Mouse (Mus musculus): Measurements from ENCODE around the gene Gadl1. TPM values are rescaled to one million over a fixed set of nuclear protein-coding genes. Genes with fewer than 3 reads are reported as not detected.

Gene Gadl1
- polyA plus RNA-seq, 1 experiment from 2014 or later = 0.30 TPM

DNA sequence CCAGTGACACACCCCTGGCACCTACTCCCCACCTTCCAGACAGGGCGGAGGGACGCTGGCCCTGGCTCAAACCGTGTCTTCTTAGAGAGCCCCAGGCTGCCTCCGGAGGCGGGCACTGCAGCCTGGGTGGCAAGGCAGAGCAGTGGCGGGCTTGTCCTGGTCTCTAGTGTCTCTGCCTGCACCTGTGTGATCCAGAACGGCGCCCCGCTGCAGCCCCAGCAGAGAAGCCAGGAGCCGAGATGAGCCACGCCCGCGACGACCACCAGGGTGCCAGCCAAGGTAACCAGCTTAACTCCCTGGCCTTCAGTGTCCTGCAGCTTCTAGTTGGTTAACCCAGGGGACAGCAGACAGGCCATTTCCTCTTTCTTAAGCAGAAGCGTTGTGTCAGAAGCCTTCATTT lies 930 bp upstream of the Gadl1 start:
- Histone ChIP-seq H3K9ac (no peak overlapping the region), H3K4me2 (peak overlapping the region; percentile 39), H3K4me1 (peaks cover 5% of the 10 kb centered on the region; the same call in 1 of the 2 replicates), H3K9me3 (replicated peaks) (no peaks in the 10 kb centered on the region), H3K27me3 (no peaks in the 10 kb centered on the region), H3K4me3 (replicated peaks) (no peak overlapping the region), H3K27ac (no peak overlapping the region), H3K36me3 (no peaks in the 10 kb centered on the region)
- no peak for ATAC-seq (replicated peaks; ENCODE audit: low FRiP score)
- WGBS = 16% methylated on average over 15 of the region's 15 CpGs

DNA sequence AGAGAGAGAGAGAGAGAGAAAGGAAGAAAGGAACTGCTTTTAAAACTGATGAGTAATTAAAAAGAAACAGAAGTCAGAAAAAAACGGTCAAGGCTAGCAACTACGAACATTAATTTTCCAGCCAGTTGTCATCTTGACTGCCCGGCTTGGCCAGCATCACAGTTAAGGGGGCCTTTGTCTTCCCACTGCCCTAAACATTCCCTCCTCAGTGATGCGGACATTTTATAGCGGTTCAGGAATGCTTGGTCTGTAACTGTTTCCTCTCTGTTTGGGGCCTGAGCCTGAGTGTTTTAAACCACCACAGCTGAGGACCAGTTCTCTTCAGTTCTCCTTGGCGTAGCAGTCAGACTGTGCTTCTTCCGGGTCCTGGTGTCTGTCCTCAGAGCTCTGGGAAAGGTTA lies 4.8 kb downstream of the Gadl1 start:
- WGBS = 23% methylated on average over 7 of the region's 7 CpGs
- Histone ChIP-seq H3K9ac (no peak overlapping the region), H3K4me1 (peaks cover 7% of the 10 kb centered on the region; the same call in 1 of the 2 replicates), H3K4me3 (replicated peaks) (no peak overlapping the region), H3K27ac (0 out of 2 replicates have a peak overlapping the region, but pooled peaks have one; percentile 9), H3K9me3 (replicated peaks) (no peaks in the 10 kb centered on the region), H3K36me3 (no peaks in the 10 kb centered on the region), H3K4me2 (no peak overlapping the region), H3K27me3 (no peaks in the 10 kb centered on the region)
- no peak for ATAC-seq (replicated peaks; ENCODE audit: low FRiP score)

DNA sequence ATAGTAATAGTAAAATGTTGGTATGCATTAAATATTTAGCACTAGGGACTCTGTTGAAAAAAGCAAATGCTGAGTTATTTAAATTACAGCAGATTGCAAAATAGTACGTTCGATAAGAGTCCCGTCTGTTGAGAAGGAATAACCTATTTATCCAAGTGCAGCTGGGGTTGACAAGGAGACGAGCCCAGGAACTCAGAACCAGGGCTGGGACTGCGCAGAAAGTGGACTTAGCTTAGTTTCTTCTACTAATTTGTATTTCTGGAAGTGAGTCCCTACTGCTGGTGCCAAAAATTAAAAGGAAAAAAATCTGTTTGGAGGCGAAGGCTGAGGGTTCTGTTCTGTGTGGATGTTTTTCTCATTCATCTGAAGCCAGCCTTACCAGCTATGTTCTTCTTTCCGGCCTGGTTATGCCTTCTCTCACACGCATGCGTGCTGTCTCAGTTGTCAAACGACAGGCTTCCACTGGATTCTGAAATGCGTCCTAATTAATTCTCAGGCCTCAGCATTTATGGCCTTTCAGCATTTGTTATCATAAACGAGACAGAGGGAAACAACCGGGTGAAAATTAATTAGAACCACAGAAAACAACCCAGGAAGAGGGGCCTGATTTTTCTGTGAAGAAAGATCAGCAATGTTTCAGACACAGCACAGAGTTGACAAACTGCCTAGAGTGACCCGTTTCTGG lies 6.5 kb downstream of the Gadl1 start:
- H3K36me3 ChIP-seq = no peaks in the 10 kb centered on the region
- no peak overlapping the region for H3K4me2 ChIP-seq
- no peak overlapping the region for H3K27ac ChIP-seq
- no peak overlapping the region for H3K9ac ChIP-seq
- WGBS = 52% methylated on average over 14 of the region's 14 CpGs
- H3K27me3 ChIP-seq = no peaks in the 10 kb centered on the region
- no peak overlapping the region for H3K4me3 ChIP-seq (replicated peaks)
- H3K9me3 ChIP-seq (replicated peaks) = no peaks in the 10 kb centered on the region
- no peak for ATAC-seq (replicated peaks; ENCODE audit: low FRiP score)
- H3K4me1 ChIP-seq = peaks cover 12% of the 10 kb centered on the region; the same call in 1 of the 2 replicates

DNA sequence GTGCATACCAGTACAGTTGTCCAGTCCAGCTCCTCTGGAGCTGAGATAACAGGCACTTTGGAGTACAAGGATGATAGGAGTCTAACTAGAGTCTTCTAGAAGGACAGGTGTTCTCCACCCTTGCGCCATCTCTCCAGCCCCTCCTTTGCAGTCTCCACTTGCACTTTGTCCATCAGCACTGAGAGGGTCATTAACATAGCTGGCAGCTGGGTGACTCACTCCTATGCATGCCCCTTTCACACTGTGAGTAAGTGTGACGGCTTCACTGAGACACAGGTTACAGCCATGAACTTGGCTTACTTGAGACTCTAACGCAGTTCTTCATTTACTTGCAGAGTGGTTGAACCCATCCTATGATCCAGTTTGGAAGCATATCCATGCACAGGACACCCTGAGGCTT lies 10.5 kb downstream of the Gadl1 start:
- Histone ChIP-seq H3K27me3 (no peaks in the 10 kb centered on the region), H3K27ac (no peak overlapping the region), H3K9me3 (replicated peaks) (no peaks in the 10 kb centered on the region), H3K36me3 (no peaks in the 10 kb centered on the region), H3K4me1 (0 out of 2 replicates have a peak, but pooled peaks cover 5% of the 10 kb centered on the region), H3K9ac (no peak overlapping the region), H3K4me2 (no peak overlapping the region), H3K4me3 (replicated peaks) (no peak overlapping the region)
- WGBS = 95% methylated on average over 3 of the region's 3 CpGs
- ATAC-seq (replicated peaks; ENCODE audit: low FRiP score) = no peak

DNA sequence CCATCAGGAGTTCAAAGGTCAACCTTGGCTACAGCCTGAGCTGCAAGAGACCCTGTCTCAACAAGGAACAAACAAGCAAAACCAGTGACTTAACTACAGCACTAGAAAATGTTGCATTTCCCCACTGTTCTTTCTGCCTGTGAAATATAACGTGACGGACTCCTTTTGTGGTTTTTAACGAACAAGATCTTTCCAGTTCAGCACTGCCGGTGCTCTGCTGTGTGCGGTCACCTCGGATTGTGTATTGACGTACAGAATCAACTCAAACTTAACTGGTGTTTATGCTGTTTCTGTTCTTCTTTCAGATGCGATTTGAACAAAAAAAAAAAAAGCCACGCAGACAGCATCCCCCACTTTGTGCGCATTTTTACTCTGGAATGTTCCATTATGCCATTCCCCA lies 13.4 kb downstream of the Gadl1 start:
- Histone ChIP-seq H3K36me3 (no peaks in the 10 kb centered on the region), H3K27me3 (no peaks in the 10 kb centered on the region), H3K4me3 (replicated peaks) (no peak overlapping the region), H3K9ac (no peak overlapping the region), H3K4me1 (peaks cover 5% of the 10 kb centered on the region; the same call in 1 of the 2 replicates), H3K9me3 (replicated peaks) (no peaks in the 10 kb centered on the region), H3K27ac (no peak overlapping the region), H3K4me2 (no peak overlapping the region)
- no peak for ATAC-seq (replicated peaks; ENCODE audit: low FRiP score)
- WGBS = 90% methylated on average over 10 of the region's 10 CpGs

DNA sequence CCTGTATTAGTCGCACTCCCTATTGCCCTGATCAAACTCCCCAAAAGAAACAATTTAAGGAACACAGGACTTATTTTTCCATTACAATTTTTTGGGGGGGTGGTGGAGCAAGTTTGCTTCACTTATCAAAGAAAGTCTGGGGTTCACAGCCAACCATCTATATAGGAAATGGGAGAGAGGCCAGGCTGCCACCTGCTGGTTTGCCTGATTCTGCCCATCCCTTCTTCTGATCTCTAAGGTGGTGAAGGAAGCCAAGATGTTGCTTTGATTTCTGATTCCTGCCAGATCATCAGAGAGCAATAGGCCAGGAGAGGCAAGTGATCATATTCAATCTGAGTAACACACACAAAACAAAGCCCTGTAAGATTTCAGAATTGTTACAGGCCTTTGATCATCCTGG lies 14.8 kb downstream of the Gadl1 start:
- ATAC-seq (replicated peaks; ENCODE audit: low FRiP score) = no peak
- WGBS = 93% methylated on average over 1 of the region's 1 CpGs

DNA sequence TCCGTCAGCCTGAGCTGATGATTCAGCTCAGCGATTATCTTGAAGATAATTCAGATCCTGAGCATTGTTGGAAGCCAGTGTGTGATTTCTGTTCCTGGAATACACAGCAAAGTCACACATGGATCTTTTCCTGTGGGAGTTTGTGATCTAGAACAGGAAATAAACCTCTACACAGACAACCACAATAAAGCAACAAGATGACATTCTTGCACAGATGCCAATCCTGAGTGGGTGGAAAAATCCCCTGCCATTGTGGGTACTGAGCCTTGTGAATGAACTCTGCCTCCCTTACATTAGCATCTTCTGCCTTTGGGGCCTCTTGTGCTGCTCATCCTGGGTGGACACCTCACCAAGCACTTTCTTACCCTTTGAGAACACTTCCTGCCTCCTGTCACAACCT lies 22.5 kb downstream of the Gadl1 start:
- H3K36me3 ChIP-seq = no peaks in the 10 kb centered on the region
- no peaks in the 10 kb centered on the region for H3K9me3 ChIP-seq (replicated peaks)
- no peak for ATAC-seq (replicated peaks; ENCODE audit: low FRiP score)
- 69% methylated on average over 2 of the region's 2 CpGs for WGBS
- no peak overlapping the region for H3K9ac ChIP-seq
- no peaks in the 10 kb centered on the region; the same call in 1 of the 2 replicates for H3K4me1 ChIP-seq
- H3K4me2 ChIP-seq = no peak overlapping the region
- H3K27ac ChIP-seq = no peak overlapping the region
- H3K27me3 ChIP-seq = no peaks in the 10 kb centered on the region
- H3K4me3 ChIP-seq (replicated peaks) = no peak overlapping the region

More for the DNA sequence above, 14.8 kb downstream of the Gadl1 start:
- no peak overlapping the region for H3K9ac ChIP-seq
- peaks cover 5% of the 10 kb centered on the region; the same call in 1 of the 2 replicates for H3K4me1 ChIP-seq
- H3K27me3 ChIP-seq = no peaks in the 10 kb centered on the region
- no peaks in the 10 kb centered on the region for H3K36me3 ChIP-seq
- H3K4me2 ChIP-seq = no peak overlapping the region
- no peaks in the 10 kb centered on the region for H3K9me3 ChIP-seq (replicated peaks)
- no peak overlapping the region for H3K27ac ChIP-seq
- H3K4me3 ChIP-seq (replicated peaks) = no peak overlapping the region

DNA sequence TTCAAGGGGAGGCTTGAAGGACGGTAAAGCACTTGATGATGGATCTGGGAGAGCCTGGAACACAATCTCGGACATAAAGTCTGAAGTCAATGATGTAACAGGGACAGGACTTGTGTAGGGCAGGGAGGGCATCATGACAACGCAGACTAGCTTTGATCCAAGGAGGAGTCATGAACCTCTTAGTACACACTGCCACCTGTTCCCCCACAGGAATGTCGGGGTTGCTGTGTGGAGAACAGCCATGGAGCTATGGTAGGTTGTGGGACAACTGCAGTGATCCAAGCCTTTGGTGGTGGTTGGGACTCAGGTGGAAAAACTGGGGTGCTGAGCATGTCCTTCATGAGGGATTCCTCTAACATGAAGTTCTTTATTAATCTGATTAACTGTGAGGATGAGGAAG lies 23.5 kb downstream of the Gadl1 start:
- H3K4me2 ChIP-seq = no peak overlapping the region
- H3K9me3 ChIP-seq (replicated peaks) = no peaks in the 10 kb centered on the region
- H3K4me1 ChIP-seq = no peaks in the 10 kb centered on the region
- no peak overlapping the region for H3K27ac ChIP-seq
- H3K9ac ChIP-seq = no peak overlapping the region
- no peaks in the 10 kb centered on the region for H3K27me3 ChIP-seq
- H3K36me3 ChIP-seq = no peaks in the 10 kb centered on the region
- H3K4me3 ChIP-seq (replicated peaks) = no peak overlapping the region
- WGBS = 81% methylated on average over 4 of the region's 4 CpGs
- no peak for ATAC-seq (replicated peaks; ENCODE audit: low FRiP score)

DNA sequence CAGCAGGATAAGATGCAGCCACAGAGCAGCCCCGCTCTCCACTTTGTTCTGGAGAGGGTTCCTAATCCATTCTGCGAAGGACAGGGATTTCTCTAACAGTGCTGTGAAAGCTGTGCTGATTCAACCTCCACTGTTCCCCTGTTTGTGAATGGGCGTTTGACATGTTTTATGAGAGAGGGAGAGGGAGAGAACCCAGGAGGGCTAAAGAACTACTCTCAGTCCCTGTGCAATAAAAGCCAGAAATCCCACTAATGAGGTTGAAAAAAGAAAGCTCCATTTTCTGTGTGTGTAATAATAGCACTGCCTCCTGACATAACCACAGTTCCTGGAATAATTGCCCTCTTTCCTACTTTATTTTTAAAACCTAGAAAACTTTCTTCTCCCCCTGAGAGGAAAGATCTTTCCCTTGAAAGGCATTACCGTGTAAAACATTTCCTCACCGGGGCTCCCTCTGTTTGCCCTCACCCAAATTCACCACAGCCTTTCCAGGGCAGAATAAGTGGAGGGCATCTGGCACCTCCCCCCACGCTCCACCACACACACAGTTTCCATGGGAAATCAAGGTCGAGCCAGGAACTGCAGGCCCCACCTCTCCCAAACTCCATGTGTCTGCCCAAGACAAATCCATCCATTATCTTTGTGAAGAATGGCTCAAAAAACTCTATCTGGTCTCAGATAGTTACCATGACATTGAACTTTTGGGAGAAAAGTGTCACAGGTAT lies 24.1 kb downstream of the Gadl1 start:
- H3K27ac ChIP-seq = no peak overlapping the region
- no peaks in the 10 kb centered on the region for H3K27me3 ChIP-seq
- no peaks in the 10 kb centered on the region for H3K36me3 ChIP-seq
- H3K4me2 ChIP-seq = no peak overlapping the region
- WGBS = 52% methylated on average over 7 of the region's 7 CpGs
- H3K4me1 ChIP-seq = no peaks in the 10 kb centered on the region
- H3K4me3 ChIP-seq (replicated peaks) = no peak overlapping the region
- ATAC-seq (replicated peaks; ENCODE audit: low FRiP score) = no peak
- no peak overlapping the region for H3K9ac ChIP-seq
- H3K9me3 ChIP-seq (replicated peaks) = no peaks in the 10 kb centered on the region

DNA sequence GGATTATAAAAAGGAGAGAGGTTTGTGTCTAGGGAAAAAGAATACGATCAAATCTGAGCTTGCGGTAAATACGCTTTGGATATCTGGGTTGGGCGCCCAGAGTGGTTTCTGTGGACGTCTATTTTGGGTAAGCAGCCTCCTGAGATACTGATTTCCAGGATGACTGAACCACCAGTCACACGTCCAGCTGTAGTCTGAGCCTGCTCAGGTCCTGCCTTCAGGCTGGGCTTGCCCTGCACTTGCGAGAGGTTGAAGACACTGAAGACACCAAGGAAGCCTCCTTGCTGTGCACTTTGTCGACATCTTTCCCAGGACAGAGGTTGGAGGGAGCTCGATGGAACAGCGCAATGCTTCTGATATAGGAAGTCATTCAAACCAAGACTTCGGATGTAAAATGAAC lies 25.0 kb downstream of the Gadl1 start:
- Histone ChIP-seq H3K27ac (no peak overlapping the region), H3K4me1 (no peaks in the 10 kb centered on the region), H3K4me2 (no peak overlapping the region), H3K9ac (no peak overlapping the region), H3K4me3 (replicated peaks) (no peak overlapping the region), H3K9me3 (replicated peaks) (no peaks in the 10 kb centered on the region), H3K27me3 (no peaks in the 10 kb centered on the region), H3K36me3 (no peaks in the 10 kb centered on the region)
- no peak for ATAC-seq (replicated peaks; ENCODE audit: low FRiP score)
- WGBS = 95% methylated on average over 11 of the region's 11 CpGs

DNA sequence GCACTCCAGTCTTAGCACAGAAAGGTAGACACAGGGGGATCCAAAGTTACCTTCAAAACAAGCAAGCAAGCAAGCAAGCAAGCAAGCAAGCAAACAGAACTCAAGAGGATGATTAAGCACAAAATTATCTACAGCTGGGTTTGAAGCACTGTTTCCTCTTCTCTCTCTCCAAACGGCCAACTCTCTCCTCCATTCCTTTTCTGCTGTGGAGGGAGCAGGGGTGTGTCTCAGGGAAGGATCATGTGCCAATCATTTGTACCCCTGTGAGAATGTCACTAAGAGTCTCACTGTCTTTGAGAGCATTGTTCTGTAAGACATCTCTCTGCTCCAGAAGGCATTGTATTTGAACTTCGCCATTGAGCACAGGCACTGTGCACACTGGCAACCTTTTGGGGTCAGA lies 27.1 kb downstream of the Gadl1 start:
- no peaks in the 10 kb centered on the region for H3K4me1 ChIP-seq
- 69% methylated on average over 2 of the region's 2 CpGs for WGBS
- no peak overlapping the region for H3K4me3 ChIP-seq (replicated peaks)
- H3K36me3 ChIP-seq = no peaks in the 10 kb centered on the region
- no peak overlapping the region for H3K27ac ChIP-seq
- H3K4me2 ChIP-seq = no peak overlapping the region
- no peak for ATAC-seq (replicated peaks; ENCODE audit: low FRiP score)
- no peak overlapping the region for H3K9ac ChIP-seq
- H3K9me3 ChIP-seq (replicated peaks) = no peaks in the 10 kb centered on the region
- H3K27me3 ChIP-seq = peaks cover 2% of the 10 kb centered on the region; the same call in 1 of the 2 replicates

DNA sequence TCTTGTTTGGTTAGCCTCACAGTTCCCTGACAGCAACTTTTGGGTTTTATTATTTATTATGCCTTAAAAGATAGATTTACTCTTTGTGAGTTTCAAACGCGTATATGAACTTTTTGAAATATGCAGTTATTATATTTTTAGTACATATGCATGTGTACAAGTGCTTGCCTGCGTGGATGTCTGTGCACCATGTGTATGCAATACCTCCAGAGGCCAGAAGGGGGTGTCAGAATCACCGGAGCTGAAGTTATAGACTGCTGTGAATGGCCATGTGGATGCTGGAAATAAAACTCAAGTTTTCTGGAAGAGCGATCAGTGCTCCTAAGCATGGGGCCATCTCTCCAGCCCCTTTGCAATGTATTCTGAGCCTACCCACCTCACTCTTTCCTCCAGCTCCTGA lies 28.7 kb downstream of the Gadl1 start:
- Histone ChIP-seq H3K9me3 (replicated peaks) (no peaks in the 10 kb centered on the region), H3K9ac (no peak overlapping the region), H3K4me2 (no peak overlapping the region), H3K27me3 (peaks cover 2% of the 10 kb centered on the region; the same call in 1 of the 2 replicates), H3K27ac (no peak overlapping the region), H3K4me3 (replicated peaks) (no peak overlapping the region), H3K36me3 (no peaks in the 10 kb centered on the region), H3K4me1 (0 out of 2 replicates have a peak, but pooled peaks cover 2% of the 10 kb centered on the region)
- no peak for ATAC-seq (replicated peaks; ENCODE audit: low FRiP score)
- 97% methylated on average over 5 of the region's 5 CpGs for WGBS

Measured in kidney, embryonic 15.5 days (tissue).